Mouse (Mus musculus) stomach, postnatal 0 days (tissue): Measurements from ENCODE around the gene Ppp1r8.

Experiments used
- CTCF ChIP-seq: IDR thresholded peaks from 2 replicates; pipeline ENCODE4 v1.5.1; 2016; ENCODE audit warnings: antibody characterized with exemption, low read depth, mild to moderate bottlenecking, moderate library complexity
- EP300 ChIP-seq: optimal IDR thresholded peaks from 2 replicates; pipeline ENCODE3; 2016; ENCODE audit warnings: antibody characterized with exemption

DNA sequence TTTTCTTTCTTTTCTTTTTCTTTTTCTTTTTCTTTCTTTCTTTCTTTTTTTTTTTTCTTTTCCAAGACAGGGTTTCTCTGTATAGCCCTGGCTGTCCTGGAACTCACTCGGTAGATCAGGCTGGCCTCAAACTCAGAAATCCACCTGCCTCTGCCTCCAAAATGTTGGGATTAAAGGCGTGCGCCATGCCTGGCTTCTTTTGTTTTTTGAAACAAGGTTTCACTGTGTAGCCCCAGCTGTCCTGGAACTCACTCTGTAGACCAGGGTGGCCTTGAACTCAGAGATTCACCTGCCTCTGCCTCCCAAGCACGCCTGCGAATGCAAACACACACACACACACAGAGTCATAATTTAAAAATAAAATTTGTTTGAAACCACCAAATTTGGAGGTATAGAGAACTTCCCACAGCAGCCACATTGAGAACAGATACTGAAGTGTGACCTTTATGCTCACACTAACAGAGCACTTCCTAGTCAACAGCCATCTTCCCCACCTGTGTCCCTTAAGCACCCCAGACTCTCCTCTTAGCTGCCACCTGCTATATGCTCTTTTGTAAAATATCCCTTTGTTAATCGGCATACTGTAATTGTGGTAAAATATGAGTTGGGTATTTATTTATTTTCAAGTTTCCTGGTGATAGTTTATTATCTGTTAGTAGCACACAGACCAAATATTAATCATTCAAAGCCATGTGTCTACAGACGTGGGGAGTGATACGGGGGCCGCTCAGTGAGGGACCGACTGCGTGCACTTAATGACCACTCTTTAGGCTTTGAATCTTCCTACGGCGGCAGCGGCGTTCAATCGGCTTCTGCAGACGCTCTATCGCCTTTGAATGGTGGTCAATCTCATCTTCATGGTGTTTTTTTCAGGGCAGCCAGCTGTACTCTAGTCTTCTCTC is 41.5 kb downstream of the Ppp1r8 start:
- TF ChIP-seq CTCF (no peak), EP300 (no peak)
